Comparison of ENCODE assay signal across 18 mouse cellular contexts in the genomic region with DNA sequence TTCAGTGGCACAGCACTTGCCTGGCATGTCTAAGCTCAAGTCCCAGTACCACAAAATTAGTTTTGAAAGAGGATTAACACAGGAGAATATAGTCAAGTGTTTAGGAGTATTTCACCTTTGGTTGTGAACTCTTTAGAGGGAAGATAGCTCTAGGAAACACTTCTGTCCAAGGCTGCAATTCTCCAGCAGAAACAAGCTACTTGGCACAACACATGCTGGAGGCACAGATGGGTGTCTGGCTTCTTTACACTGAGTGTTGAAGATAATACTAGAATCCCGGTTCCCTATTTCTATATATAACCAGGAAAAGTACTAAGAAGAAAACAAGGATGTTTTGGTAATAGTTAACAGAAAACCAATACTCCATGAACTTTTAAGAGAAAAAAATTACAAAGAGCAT. TPM values are rescaled to one million over a fixed set of nuclear protein-coding genes. Genes with fewer than 3 reads are reported as not detected.
DNase-seq lines count a peak whose midpoint lies in the region; ATAC-seq and TF ChIP-seq lines count a peak whose summit lies in the region.
"Had no signal": no experiment of that assay in that cellular context is flagged by ENCODE, and none has a peak within 500 bp of the region (broad histone marks: within the 10 kb centered on the region; RNA-seq: fewer than 3 reads in every experiment).

No protein-coding gene starts in this region.

- TF ChIP-seq CTCF in heart, postnatal 0 days (IDR thresholded peaks at IDR 0.05; ENCODE audit: low read depth), result no peak

- peak; percentile 58; the same call in 1 of the 2 replicates for ATAC-seq in frontal cortex, adult (ENCODE audit: low TSS enrichment)
- no peak for ATAC-seq in heart, postnatal 0 days (ENCODE audit: insufficient read depth, low read depth)
- ATAC-seq in hindbrain, embryonic 16.5 days, result no peak
- ATAC-seq: forebrain, embryonic 14.5 days had no signal

- no peak overlapping the region for H3K4me3 ChIP-seq in heart, postnatal 0 days (ENCODE audit: low read depth, low read length)
- H3K4me3 ChIP-seq in hindbrain, embryonic 16.5 days (ENCODE audit: low read length), result no peak overlapping the region
- H3K4me3 ChIP-seq: embryonic facial prominence, embryonic 10.5 days; embryonic facial prominence, embryonic 12.5 days; forebrain, embryonic 12.5 days had no signal

- H3K27ac ChIP-seq in heart, postnatal 0 days (ENCODE audit: low read depth), result 0 out of 2 replicates have a peak overlapping the region, but pooled peaks have one; percentile 38
- no peak overlapping the region for H3K27ac ChIP-seq in hindbrain, embryonic 16.5 days (ENCODE audit: low read depth, low read length)
- H3K27ac ChIP-seq: embryonic facial prominence, embryonic 10.5 days; embryonic facial prominence, embryonic 12.5 days; forebrain, embryonic 12.5 days had no signal

- H3K36me3 ChIP-seq in heart, postnatal 0 days (replicated peaks; ENCODE audit: control insufficient read depth, insufficient read depth, low read length), result peaks cover 76% of the 10 kb centered on the region
- peaks cover 19% of the 10 kb centered on the region for H3K36me3 ChIP-seq in hindbrain, embryonic 16.5 days (ENCODE audit: control insufficient read depth, insufficient read depth, low read length)

- WGBS in heart, postnatal 0 days, result 27% methylated on average over 1 of the region's 1 CpGs
- WGBS in hindbrain, embryonic 16.5 days, result 84% methylated on average over 1 of the region's 1 CpGs

- no peak for TF ChIP-seq EP300 in heart, postnatal 0 days (IDR thresholded peaks at IDR 0.05; ENCODE audit: low read depth)

- no peaks in the 10 kb centered on the region; the same call in 1 of the 2 replicates for H3K4me1 ChIP-seq in heart, postnatal 0 days (ENCODE audit: control insufficient read depth, insufficient read depth)
- H3K4me1 ChIP-seq in hindbrain, embryonic 16.5 days (ENCODE audit: control insufficient read depth, insufficient read depth, low read depth, low read length), result no peaks in the 10 kb centered on the region
- H3K4me1 ChIP-seq: embryonic facial prominence, embryonic 10.5 days; embryonic facial prominence, embryonic 12.5 days; forebrain, embryonic 12.5 days had no signal

- no peaks in the 10 kb centered on the region for H3K9me3 ChIP-seq in heart, postnatal 0 days (replicated peaks; ENCODE audit: control insufficient read depth, low read length)
- H3K9me3 ChIP-seq in hindbrain, embryonic 16.5 days (ENCODE audit: control insufficient read depth, low read length), result no peaks in the 10 kb centered on the region
- H3K9me3 ChIP-seq: embryonic facial prominence, embryonic 10.5 days; embryonic facial prominence, embryonic 12.5 days; forebrain, embryonic 12.5 days had no signal

- no peak overlapping the region for H3K4me2 ChIP-seq in heart, postnatal 0 days (ENCODE audit: low read depth, low read length)
- H3K4me2 ChIP-seq in hindbrain, embryonic 16.5 days (ENCODE audit: low read length), result no peak overlapping the region
- H3K4me2 ChIP-seq: embryonic facial prominence, embryonic 12.5 days; forebrain, embryonic 12.5 days had no signal

- no peak for DNase-seq in frontal cortex, postnatal 36 days (ENCODE audit: low spot score in 2 of 2)
- DNase-seq in heart, postnatal 0 days (ENCODE audit: low spot score), result no peak
- DNase-seq in heart, adult 11 months, result no peak
- DNase-seq: adrenal gland, adult 2 months; adrenal gland, postnatal 10 days; adrenal gland, postnatal 25 days; cerebellum, adult 11-12 months; cerebellum, adult 2 months; cerebellum, adult 9-10 months; cerebellum, postnatal 10 days; cerebellum, postnatal 25 days; forebrain, postnatal 0 days had no signal

- H3K27me3 ChIP-seq in heart, postnatal 0 days (ENCODE audit: control insufficient read depth, insufficient read depth, low read length), result no peaks in the 10 kb centered on the region
- no peaks in the 10 kb centered on the region for H3K27me3 ChIP-seq in hindbrain, embryonic 16.5 days (replicated peaks; ENCODE audit: control insufficient read depth, insufficient read depth, low read length)
- H3K27me3 ChIP-seq: embryonic facial prominence, embryonic 12.5 days; forebrain, embryonic 12.5 days had no signal

- no peak overlapping the region for H3K9ac ChIP-seq in heart, postnatal 0 days (replicated peaks; ENCODE audit: low read depth, low read length)
- H3K9ac ChIP-seq in hindbrain, embryonic 16.5 days (ENCODE audit: low read depth, low read length), result no peak overlapping the region
- H3K9ac ChIP-seq: embryonic facial prominence, embryonic 12.5 days; forebrain, embryonic 12.5 days; forebrain, postnatal 0 days had no signal

RNA-seq across cellular contexts. Expression of a gene that starts 29.9 kb away (rescaled TPM):
- 15.7 and 18.2 TPM in 2 replicates for total RNA-seq in heart, postnatal 0 days (2014; rRNA removed; ENCODE audit: low replicate concordance)
- polyA plus RNA-seq in heart, postnatal 0 days (2015; fragmentation: Nextera tagmentation; extraction: Ambion mirVana), result 10.0 and 10.1 TPM in 2 replicates
- 25.1 and 29.1 TPM in 2 replicates for polyA plus RNA-seq in hindbrain, embryonic 16.5 days (2015; fragmentation: Nextera tagmentation; extraction: Ambion mirVana)

RNA-seq across cellular contexts. Expression of a gene that starts 42.8 kb away (rescaled TPM):
- 54.1 and 81.6 TPM in 2 replicates for total RNA-seq in heart, postnatal 0 days (2014; rRNA removed; ENCODE audit: low replicate concordance)
- 41.5 and 42.1 TPM in 2 replicates for polyA plus RNA-seq in heart, postnatal 0 days (2015; fragmentation: Nextera tagmentation; extraction: Ambion mirVana)
- polyA plus RNA-seq in hindbrain, embryonic 16.5 days (2015; fragmentation: Nextera tagmentation; extraction: Ambion mirVana), result 120 and 124 TPM in 2 replicates

RNA-seq across cellular contexts. Expression of a gene that starts 43.4 kb away (rescaled TPM):
- total RNA-seq in heart, postnatal 0 days (2014; rRNA removed; ENCODE audit: low replicate concordance), result 37.0 and 88.5 TPM in 2 replicates
- polyA plus RNA-seq in heart, postnatal 0 days (2015; fragmentation: Nextera tagmentation; extraction: Ambion mirVana), result 260 and 284 TPM in 2 replicates
- polyA plus RNA-seq in hindbrain, embryonic 16.5 days (2015; fragmentation: Nextera tagmentation; extraction: Ambion mirVana), result 483 and 550 TPM in 2 replicates
